Mouse (Mus musculus): ENCODE data around the gene Tuba1b. TPM values are rescaled to one million over a fixed set of nuclear protein-coding genes. Genes with fewer than 3 reads are reported as not detected.
"Not testable (repeated sequence)": the region's sequence is repeated elsewhere in the genome, so short reads cannot be mapped to it uniquely, and the experiment has no call there.

Tuba1b gene
- polyA plus RNA-seq, 1 experiment from 2014 or later: 1,892 TPM

- Histone ChIP-seq H3K36me3 (ENCODE audit: control insufficient read depth, insufficient read depth, low read length) (no peaks in the 10 kb centered on the region), H3K9me3 (ENCODE audit: control insufficient read depth, low read length) (no peaks in the 10 kb centered on the region), H3K4me3 (ENCODE audit: low read length) (no peak overlapping the region), H3K4me1 (replicated peaks; ENCODE audit: control insufficient read depth, insufficient read depth, low read length) (peaks cover 2% of the 10 kb centered on the region; the same call in 1 of the 2 replicates), H3K4me2 (ENCODE audit: low read depth, low read length) (no peak overlapping the region), H3K9ac (ENCODE audit: low read length) (no peak overlapping the region), H3K27ac (ENCODE audit: low read length) (no peak overlapping the region), H3K27me3 (ENCODE audit: control insufficient read depth, insufficient read depth, low read depth, low read length) (no peaks in the 10 kb centered on the region)
- WGBS: 84% methylated on average over 4 of the region's 4 CpGs
- ATAC-seq (ENCODE audit: low read depth): no peak
Measured at GRCm38 (mm10) chr15:98955324-98955723, 21.0 kb upstream of the Tuba1b start.

GRCm38 (mm10) chr15:98954425-98955253, 20.3 kb upstream of the Tuba1b start:
- WGBS: 29% methylated on average over 14 of the region's 14 CpGs
- H3K9me3 ChIP-seq (ENCODE audit: control insufficient read depth, low read length): no peaks in the 10 kb centered on the region
- H3K4me1 ChIP-seq (replicated peaks; ENCODE audit: control insufficient read depth, insufficient read depth, low read length): peaks cover 2% of the 10 kb centered on the region; the same call in 1 of the 2 replicates
- no peaks in the 10 kb centered on the region for H3K27me3 ChIP-seq (ENCODE audit: control insufficient read depth, insufficient read depth, low read depth, low read length)
- H3K27ac ChIP-seq (ENCODE audit: low read length): peak overlapping the region; percentile 61; the same call in 1 of the 2 replicates
- H3K9ac ChIP-seq (ENCODE audit: low read length): peak overlapping the region; percentile 50
- ATAC-seq (ENCODE audit: low read depth): no peak
- H3K4me2 ChIP-seq (ENCODE audit: low read depth, low read length): peak overlapping the region; percentile 38; the same call in 1 of the 2 replicates
- peaks cover 1% of the 10 kb centered on the region; the same call in 1 of the 2 replicates for H3K36me3 ChIP-seq (ENCODE audit: control insufficient read depth, insufficient read depth, low read length)
- peak overlapping the region; percentile 18; the same call in 1 of the 2 replicates for H3K4me3 ChIP-seq (ENCODE audit: low read length)

GRCm38 (mm10) chr15:98953401-98954356, 19.3 kb upstream of the Tuba1b start, which contains the start of the genes Gm49450 and Tuba1a:
Gene Gm49450 (minus strand): TSS chr15:98953551.
Gene Tuba1a (minus strand): TSS chr15:98953703.
- no peaks in the 10 kb centered on the region for H3K9me3 ChIP-seq (ENCODE audit: control insufficient read depth, low read length)
- peaks cover 2% of the 10 kb centered on the region; the same call in 1 of the 2 replicates for H3K4me1 ChIP-seq (replicated peaks; ENCODE audit: control insufficient read depth, insufficient read depth, low read length)
- ATAC-seq (ENCODE audit: low read depth): peak; percentile 98
- H3K27ac ChIP-seq (ENCODE audit: low read length): peak within 1 kb of the TSS; percentile 95
- WGBS: 6% methylated on average over 28 of the region's 28 CpGs
- H3K4me3 ChIP-seq (ENCODE audit: low read length): peak within 1 kb of the TSS; percentile 86
- peak within 1 kb of the TSS; percentile 89 for H3K9ac ChIP-seq (ENCODE audit: low read length)
- H3K27me3 ChIP-seq (ENCODE audit: control insufficient read depth, insufficient read depth, low read depth, low read length): no peaks in the 10 kb centered on the region
- peaks cover 4% of the 10 kb centered on the region; the same call in 1 of the 2 replicates for H3K36me3 ChIP-seq (ENCODE audit: control insufficient read depth, insufficient read depth, low read length)
- H3K4me2 ChIP-seq (ENCODE audit: low read depth, low read length): peak within 1 kb of the TSS; percentile 55

GRCm38 (mm10) chr15:98952751-98953400, 18.5 kb upstream of the Tuba1b start:
- no peaks in the 10 kb centered on the region for H3K27me3 ChIP-seq (ENCODE audit: control insufficient read depth, insufficient read depth, low read depth, low read length)
- peaks cover 4% of the 10 kb centered on the region; the same call in 1 of the 2 replicates for H3K36me3 ChIP-seq (ENCODE audit: control insufficient read depth, insufficient read depth, low read length)
- ATAC-seq (ENCODE audit: low read depth): peak; percentile 83
- under 1% methylated on average over 41 of the region's 41 CpGs for WGBS
- H3K4me1 ChIP-seq (replicated peaks; ENCODE audit: control insufficient read depth, insufficient read depth, low read length): peaks cover 2% of the 10 kb centered on the region; the same call in 1 of the 2 replicates
- H3K4me2 ChIP-seq (ENCODE audit: low read depth, low read length): peak overlapping the region; percentile 55
- H3K9ac ChIP-seq (ENCODE audit: low read length): peak overlapping the region; percentile 89
- H3K9me3 ChIP-seq (ENCODE audit: control insufficient read depth, low read length): no peaks in the 10 kb centered on the region
- H3K27ac ChIP-seq (ENCODE audit: low read length): peak overlapping the region; percentile 95
- peak overlapping the region; percentile 86 for H3K4me3 ChIP-seq (ENCODE audit: low read length)

- Histone ChIP-seq H3K36me3 (ENCODE audit: control insufficient read depth, insufficient read depth, low read length) (peaks cover 4% of the 10 kb centered on the region; the same call in 1 of the 2 replicates), H3K27me3 (ENCODE audit: control insufficient read depth, insufficient read depth, low read depth, low read length) (no peaks in the 10 kb centered on the region), H3K4me3 (ENCODE audit: low read length) (peak overlapping the region; percentile 86), H3K4me1 (replicated peaks; ENCODE audit: control insufficient read depth, insufficient read depth, low read length) (peaks cover 2% of the 10 kb centered on the region; the same call in 1 of the 2 replicates), H3K9me3 (ENCODE audit: control insufficient read depth, low read length) (no peaks in the 10 kb centered on the region), H3K4me2 (ENCODE audit: low read depth, low read length) (peak overlapping the region; percentile 55), H3K9ac (ENCODE audit: low read length) (peak overlapping the region; percentile 63), H3K27ac (ENCODE audit: low read length) (peak overlapping the region; percentile 44; the same call in 1 of the 2 replicates)
- 19% methylated on average over 5 of the region's 5 CpGs for WGBS
- ATAC-seq (ENCODE audit: low read depth): no peak
Measured at GRCm38 (mm10) chr15:98952063-98952455, 17.7 kb upstream of the Tuba1b start.

GRCm38 (mm10) chr15:98951122-98952062, 17.0 kb upstream of the Tuba1b start:
- H3K4me2 ChIP-seq (ENCODE audit: low read depth, low read length): peak overlapping the region; percentile 55
- 79% methylated on average over 11 of the region's 15 CpGs for WGBS
- peak overlapping the region; percentile 63; the same call in 1 of the 2 replicates for H3K9ac ChIP-seq (ENCODE audit: low read length)
- H3K36me3 ChIP-seq (ENCODE audit: control insufficient read depth, insufficient read depth, low read length); H3K4me1 ChIP-seq (replicated peaks; ENCODE audit: control insufficient read depth, insufficient read depth, low read length); H3K27ac ChIP-seq (ENCODE audit: low read length); H3K27me3 ChIP-seq (ENCODE audit: control insufficient read depth, insufficient read depth, low read depth, low read length); H3K9me3 ChIP-seq (ENCODE audit: control insufficient read depth, low read length); ATAC-seq (ENCODE audit: low read depth): not testable (repeated sequence)
- H3K4me3 ChIP-seq (ENCODE audit: low read length): peak overlapping the region; percentile 86

- no peak for ATAC-seq (ENCODE audit: low read depth)
- peaks cover 4% of the 10 kb centered on the region; the same call in 1 of the 2 replicates for H3K36me3 ChIP-seq (ENCODE audit: control insufficient read depth, insufficient read depth, low read length)
- 73% methylated on average over 3 of the region's 3 CpGs for WGBS
Measured at GRCm38 (mm10) chr15:98949607-98949892, 15.2 kb upstream of the Tuba1b start.

More at GRCm38 (mm10) chr15:98949607-98949892, 15.2 kb upstream of the Tuba1b start:
- H3K4me2 ChIP-seq (ENCODE audit: low read depth, low read length): no peak overlapping the region
- no peak overlapping the region for H3K9ac ChIP-seq (ENCODE audit: low read length)
- no peak overlapping the region for H3K27ac ChIP-seq (ENCODE audit: low read length)
- H3K4me3 ChIP-seq (ENCODE audit: low read length): no peak overlapping the region
- no peaks in the 10 kb centered on the region for H3K9me3 ChIP-seq (ENCODE audit: control insufficient read depth, low read length)
- no peaks in the 10 kb centered on the region for H3K27me3 ChIP-seq (ENCODE audit: control insufficient read depth, insufficient read depth, low read depth, low read length)
- no peaks in the 10 kb centered on the region; the same call in 1 of the 2 replicates for H3K4me1 ChIP-seq (replicated peaks; ENCODE audit: control insufficient read depth, insufficient read depth, low read length)

Measured in lung, embryonic 16.5 days (tissue).